Mouse (Mus musculus) right cerebral cortex, postnatal 4 days (tissue): ENCODE data around the gene 1700001K19Rik.
"Not testable (repeated sequence)": the region's sequence is repeated elsewhere in the genome, so short reads cannot be mapped to it uniquely, and the experiment has no call there.

Source experiments
- DNase-seq: peaks from one replicate; pipeline ENCODE4 v3.0.0-alpha.2; 2022

Gene 1700001K19Rik

DNA sequence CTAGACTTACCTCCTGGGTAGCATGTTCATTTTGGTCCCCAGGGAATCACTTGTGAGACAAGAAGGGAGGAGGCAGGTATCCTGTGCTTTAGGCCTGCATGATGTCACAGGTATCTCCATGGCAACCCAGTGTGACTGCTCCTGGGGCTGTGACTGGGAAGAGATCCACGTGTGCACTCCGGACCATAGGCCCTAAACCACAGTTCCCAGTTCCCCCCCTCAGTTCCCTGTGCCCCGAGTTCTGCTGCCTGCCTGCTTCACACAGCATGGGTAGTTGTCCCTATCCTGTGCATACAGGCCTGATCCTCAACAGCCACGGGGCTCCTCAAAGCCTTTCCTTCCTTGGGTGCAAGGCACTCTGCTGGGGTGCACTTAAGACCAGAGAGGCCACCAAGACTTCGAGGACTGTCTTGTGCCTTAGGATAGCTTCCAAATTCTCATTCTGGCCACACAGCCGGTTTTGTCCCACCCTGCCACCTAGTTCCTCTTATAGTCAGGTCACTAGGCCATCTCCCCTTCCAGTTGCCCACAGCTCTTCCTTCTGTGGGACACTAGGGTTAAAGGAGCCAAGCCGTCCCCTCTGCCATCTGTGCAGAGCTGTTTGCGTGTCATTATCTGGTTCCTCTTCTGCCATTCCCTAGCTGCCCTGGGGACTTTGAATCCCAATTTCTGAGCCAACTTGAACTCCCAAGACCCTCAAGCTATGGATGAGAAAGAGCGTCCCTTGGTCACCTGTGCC is at the start of gene 1700001K19Rik:
Gene 1700001K19Rik, minus strand, starts transcription at position 59 of the 739 bp plus-strand sequence.
- no peak for DNase-seq

DNA sequence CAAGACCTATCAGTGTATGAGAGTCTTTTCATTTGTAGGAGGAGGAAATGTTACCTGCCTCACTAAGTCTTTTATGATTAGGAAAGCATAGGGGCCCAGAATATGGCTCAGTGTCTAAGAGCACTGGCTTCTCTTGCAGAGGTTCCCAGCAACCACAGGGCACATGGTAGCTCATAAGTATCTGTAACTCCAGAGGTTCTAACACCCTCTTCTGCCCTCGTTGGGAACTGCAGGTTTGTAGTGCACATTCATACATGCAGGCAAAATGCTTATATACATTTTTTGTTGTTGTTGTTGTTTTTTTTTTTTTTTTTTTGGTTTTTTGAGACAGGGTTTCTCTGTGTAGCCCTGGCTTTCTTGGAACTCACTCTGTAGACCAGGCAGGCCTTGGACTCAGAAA is 44.0 kb upstream of the 1700001K19Rik start:
- DNase-seq: no peak

GRCm38 (mm10) chr12:110725489-110725888 is 43.1 kb upstream of the 1700001K19Rik start:
- no peak for DNase-seq

DNA sequence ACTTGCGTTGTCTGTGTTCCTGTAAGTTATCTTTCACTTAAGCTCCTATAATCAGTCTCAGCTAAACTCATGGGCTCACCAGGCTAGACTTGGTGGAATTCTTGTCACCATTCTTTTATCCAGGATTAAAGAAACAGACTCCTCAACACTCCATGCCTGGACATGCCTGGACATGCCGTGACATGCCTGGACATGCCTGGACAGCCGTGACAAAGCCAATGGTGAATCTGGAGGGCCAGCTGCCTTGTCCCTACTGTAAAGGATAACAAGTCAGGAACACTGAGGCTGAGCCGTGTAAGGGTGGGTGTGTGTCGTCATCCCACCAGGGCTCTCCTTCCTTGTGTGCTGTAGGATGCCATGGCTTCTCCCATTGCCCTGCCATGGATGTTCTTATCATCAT is 42.6 kb upstream of the 1700001K19Rik start:
- DNase-seq: no peak

DNA sequence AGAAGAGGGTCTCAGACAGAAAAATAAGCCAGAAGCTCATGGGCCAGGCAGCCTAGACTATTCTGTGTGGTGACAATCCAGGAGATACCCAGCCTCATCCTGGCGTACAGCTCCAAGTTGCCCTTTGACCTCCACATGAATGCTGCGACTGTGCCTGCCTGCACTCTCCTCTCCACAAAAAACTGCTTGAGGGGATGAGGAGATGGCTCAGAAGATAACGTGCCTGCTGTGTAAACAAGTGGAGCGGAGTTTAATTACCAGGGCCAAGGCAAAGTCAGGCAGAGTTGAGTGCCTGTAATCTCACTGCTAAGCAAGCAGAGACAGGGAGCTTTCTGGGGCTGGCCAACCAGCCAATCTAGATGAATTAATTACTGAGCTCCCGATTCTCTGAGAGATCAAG is 33.6 kb upstream of the 1700001K19Rik start:
- no peak for DNase-seq

- no peak for DNase-seq
These were observed 31.8 kb upstream of the 1700001K19Rik start for GRCm38 (mm10) chr12:110714215-110714614.

DNA sequence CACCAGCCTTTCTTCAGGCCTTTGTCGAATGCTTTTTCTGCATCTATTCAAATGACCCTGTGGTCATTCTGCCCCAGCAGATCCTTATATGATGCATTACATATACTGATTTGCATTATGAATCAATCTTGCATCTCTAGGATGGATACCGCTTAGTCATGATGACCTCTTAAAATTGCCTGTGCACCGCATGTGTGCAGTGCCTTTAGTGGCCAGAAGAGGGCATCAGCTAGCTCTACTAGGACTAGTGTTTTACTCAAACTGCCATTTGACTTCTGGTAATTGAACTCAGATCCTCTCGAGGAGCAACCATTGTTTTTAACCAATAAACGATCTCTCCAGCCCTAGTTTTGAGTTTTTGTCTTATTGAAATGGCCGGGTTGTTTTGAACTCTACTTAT is 31.4 kb upstream of the 1700001K19Rik start:
- no peak for DNase-seq

GRCm38 (mm10) chr12:110711270-110711669 is 28.9 kb upstream of the 1700001K19Rik start:
- DNase-seq: no peak

DNA sequence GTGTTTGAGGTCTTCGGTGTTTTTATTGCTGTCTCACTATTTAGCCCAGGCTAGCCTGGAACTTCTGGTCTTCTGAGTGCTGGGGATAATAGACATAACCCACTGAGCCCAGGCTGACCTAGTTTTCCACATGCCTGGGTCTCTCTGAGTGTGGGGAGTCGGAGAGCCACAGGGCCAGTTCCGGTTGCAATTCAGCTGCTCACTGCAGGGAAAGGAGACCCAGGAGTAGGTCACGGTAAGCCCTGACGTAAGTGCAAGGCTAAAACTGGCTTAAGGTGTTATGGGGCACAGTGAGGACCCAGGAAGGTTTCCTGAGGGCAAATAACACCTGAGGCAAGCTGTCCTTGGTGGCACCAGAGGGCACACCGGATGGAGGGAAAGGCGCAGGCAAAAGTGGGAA is 25.0 kb upstream of the 1700001K19Rik start:
- no peak for DNase-seq

DNA sequence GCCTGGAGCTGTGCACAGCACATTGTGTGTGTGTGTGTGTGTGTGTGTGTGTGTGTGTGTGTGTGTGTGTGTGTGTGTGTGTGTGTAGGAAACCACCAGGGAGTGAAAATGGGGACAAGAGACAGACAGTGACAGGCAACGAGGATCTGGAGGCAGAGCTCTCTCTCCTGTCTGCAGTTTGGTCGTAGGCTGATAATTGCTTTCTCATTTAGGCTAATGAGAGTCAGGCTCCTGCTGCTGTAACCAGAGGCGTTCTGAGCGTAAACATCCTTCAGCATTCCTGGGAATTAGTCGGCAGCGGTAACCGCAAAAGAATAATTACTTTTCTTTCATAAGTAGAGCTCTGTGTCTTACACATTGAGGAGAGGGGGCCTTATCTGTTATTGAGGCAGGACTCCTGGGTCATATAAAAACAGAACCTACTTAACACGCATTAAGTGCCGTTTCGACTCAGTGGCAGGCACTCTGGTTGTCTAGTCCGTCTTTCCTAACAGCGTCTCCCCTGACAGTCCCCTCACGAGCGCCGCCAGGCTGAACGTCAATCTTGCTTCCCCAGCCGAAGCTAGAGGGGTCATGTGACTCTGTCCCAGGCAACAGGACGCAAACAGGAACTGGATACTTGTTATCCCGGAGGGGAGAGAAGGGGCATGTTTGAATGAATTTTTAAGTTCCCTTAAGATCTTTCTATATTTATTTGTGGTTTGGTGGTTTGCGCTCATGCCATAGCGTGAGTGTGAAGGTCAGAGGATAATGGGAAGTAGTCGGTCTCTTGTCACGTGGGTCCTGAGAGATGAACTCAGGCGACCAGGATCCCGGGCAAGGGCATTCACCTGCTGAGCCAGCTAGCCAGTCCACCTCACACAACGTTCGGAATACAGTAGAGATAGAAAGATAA is 24.2 kb upstream of the 1700001K19Rik start:
- DNase-seq: peak; percentile 25

- DNase-seq: not testable (repeated sequence)
These were observed 23.0 kb upstream of the 1700001K19Rik start for GRCm38 (mm10) chr12:110705419-110705818.

DNA sequence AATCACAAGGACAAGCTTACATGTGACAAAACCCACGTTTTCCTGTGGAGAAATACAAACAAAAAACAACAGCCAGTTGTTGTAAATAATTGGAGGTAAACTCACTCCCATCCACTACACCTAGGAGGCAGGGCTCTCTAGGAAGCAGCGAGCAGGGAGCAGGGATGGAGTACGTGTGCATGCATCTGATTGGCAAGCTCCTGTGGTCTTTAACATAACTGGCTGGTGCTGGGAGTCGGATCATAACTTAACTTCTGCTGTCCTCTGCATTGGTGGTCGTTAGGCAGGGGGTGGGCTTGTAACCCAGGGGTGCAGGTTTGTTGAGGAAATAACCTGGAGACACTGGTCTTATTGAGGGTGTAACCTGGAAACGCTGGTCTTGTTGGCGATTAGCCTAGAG is 21.3 kb upstream of the 1700001K19Rik start:
- DNase-seq: no peak

DNA sequence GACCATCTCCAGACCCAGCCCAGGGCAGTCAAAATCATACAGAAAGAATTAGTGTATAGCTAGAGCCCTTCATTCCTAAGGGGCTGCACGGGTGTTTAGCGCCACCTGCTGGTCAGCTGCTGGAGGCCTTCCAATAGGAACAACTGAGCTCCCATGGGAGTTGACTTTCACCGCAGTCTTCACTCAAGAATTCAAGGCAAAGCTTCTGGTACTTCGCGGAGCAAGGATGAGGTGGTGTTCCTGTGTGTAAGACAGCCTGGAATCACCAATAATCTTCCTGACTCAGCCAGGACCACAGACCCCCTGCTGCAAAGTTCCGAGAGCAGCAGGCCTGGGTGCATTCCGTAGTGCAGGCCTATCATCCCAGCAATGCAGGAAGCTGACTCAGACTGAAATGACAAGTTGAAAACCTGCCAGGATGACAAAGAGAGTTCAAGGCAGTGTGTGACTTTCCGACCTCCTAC is 20.6 kb upstream of the 1700001K19Rik start:
- DNase-seq: peak; percentile 94

- no peak for DNase-seq
These were observed 20.1 kb upstream of the 1700001K19Rik start, which contains the start of gene Hsp90aa1 for GRCm38 (mm10) chr12:110702556-110702955. Gene Hsp90aa1 (minus strand): TSS chr12:110702728.

GRCm38 (mm10) chr12:110701363-110701762 is 18.9 kb upstream of the 1700001K19Rik start:
- not testable (repeated sequence) for DNase-seq

GRCm38 (mm10) chr12:110700730-110701129 is 18.3 kb upstream of the 1700001K19Rik start:
- DNase-seq: no peak

DNA sequence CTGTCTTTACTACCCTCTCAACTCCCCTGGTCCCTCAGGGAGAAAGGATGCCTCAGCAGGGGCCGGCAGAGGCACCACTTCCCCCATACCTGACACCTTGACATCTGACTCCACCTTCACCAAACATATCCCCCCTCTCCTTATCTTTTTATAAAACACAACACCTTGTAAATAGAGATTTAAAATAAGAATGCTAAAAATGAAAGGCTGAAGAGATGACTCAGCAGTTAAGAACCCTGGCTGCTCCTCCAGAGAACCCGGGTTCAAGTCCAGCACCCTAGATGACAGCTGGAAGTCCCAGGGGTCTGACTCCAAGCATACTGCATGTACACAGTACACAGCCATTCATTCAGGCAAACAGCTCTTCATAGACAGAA is 16.7 kb upstream of the 1700001K19Rik start:
- DNase-seq: no peak

GRCm38 (mm10) chr12:110698523-110699170 is 16.2 kb upstream of the 1700001K19Rik start:
- DNase-seq: no peak

DNA sequence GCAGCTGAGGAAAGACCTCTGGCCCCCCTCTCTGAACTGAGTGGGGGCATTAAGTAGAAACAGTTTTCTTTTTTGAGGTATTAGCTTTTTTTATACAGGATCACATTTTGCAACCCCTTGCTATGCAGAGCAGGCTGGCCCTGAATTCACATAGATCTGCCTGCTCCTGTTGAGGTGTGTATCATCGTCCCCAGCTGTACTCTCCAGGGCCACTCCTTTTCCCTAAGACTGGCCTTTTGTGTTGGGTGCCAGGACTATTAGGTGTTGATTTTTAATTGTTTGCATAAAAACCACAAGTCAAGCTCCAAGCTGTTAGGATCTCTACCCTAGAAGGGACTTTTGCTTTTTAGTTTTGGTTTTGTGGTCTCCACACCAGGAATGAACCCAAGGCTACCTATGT is 15.7 kb upstream of the 1700001K19Rik start:
- no peak for DNase-seq

DNA sequence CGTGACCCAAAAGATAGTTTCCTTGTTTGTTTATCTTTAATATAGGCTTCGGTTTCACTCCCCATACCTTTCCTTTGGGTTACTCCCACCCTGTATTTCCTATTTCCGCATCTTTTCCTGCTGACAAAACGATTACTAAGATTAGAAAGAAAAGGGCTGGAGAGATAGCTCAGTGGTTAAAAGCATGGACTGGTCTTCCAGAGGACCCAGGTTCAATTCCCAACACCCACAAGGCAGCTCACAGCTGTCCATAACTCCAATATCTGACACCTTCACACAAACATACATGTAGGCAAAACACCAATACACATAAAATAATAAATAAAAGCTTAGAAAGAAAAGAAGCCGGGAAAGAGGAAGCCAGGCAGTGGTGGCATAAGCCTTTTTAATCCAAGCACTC is 15.0 kb upstream of the 1700001K19Rik start:
- no peak for DNase-seq

- DNase-seq: no peak
These were observed 14.6 kb upstream of the 1700001K19Rik start for GRCm38 (mm10) chr12:110696975-110697400.

- DNase-seq: peak; percentile 99
These were observed 14.0 kb upstream of the 1700001K19Rik start for GRCm38 (mm10) chr12:110696173-110696974.
